Mouse (Mus musculus) ES-Bruce4 (cell line): ENCODE data around the gene Ddah2.

ENCODE experiments used
- CTCF ChIP-seq: IDR thresholded peaks from one replicate; pipeline ENCODE4 v1.8.1; 2011; ENCODE audit warnings: low read depth, low read length
- POLR2A ChIP-seq: IDR thresholded peaks from one replicate; pipeline ENCODE4 v1.8.1; 2011; ENCODE audit warnings: low read length; ENCODE audit not compliant: insufficient read depth

- TF ChIP-seq POLR2A (no peak), CTCF (no peak)
Observed at GRCm38 (mm10) chr17:35100196-35100765, 41.4 kb downstream of the Ddah2 start.
